Mouse (Mus musculus): ENCODE measurements around the gene Spint5. TPM values are rescaled to one million over a fixed set of nuclear protein-coding genes. Genes with fewer than 3 reads are reported as not detected.
"Not testable (repeated sequence)": the region's sequence is repeated elsewhere in the genome, so short reads cannot be mapped to it uniquely, and the experiment has no call there.

Spint5 gene
- polyA plus RNA-seq, 2 experiments = not detected

- H3K27me3 ChIP-seq (ENCODE audit: control insufficient read depth, insufficient read depth, low read length) = no peaks in the 10 kb centered on the region
- WGBS (ENCODE audit: insufficient replicate concordance) = 57% methylated on average over 5 of the region's 5 CpGs
- TF ChIP-seq CTCF (IDR thresholded peaks at IDR 0.05; ENCODE audit: low read depth) (no peak), EP300 (IDR thresholded peaks at IDR 0.05; ENCODE audit: low read depth) (no peak)
- H3K9ac ChIP-seq (replicated peaks) = no peak overlapping the region
- H3K4me3 ChIP-seq (ENCODE audit: insufficient read depth in 1 of 2, low read depth in 2 of 2, low read length in 2 of 2) = no peak overlapping the region
- H3K4me2 ChIP-seq (ENCODE audit: low read depth) = no peak overlapping the region
- ATAC-seq (ENCODE audit: insufficient read depth) (no peak), DNase-seq (ENCODE audit: low read depth in 3 of 3, low spot score in 3 of 3) (no peak)
- no peaks in the 10 kb centered on the region for H3K4me1 ChIP-seq (replicated peaks; ENCODE audit: control insufficient read depth in 2 of 2, insufficient read depth in 2 of 2, low read length in 1 of 2)
- H3K36me3 ChIP-seq (replicated peaks; ENCODE audit: control insufficient read depth, insufficient read depth, low read depth) = no peaks in the 10 kb centered on the region
- H3K9me3 ChIP-seq (ENCODE audit: control insufficient read depth, low read length) = no peaks in the 10 kb centered on the region
- H3K27ac ChIP-seq = no peak overlapping the region
These were observed 14.1 kb upstream of the Spint5 start for GRCm38 (mm10) chr2:164700959-164701358.

- no peaks in the 10 kb centered on the region for H3K9me3 ChIP-seq (ENCODE audit: control insufficient read depth, low read length)
- WGBS (ENCODE audit: insufficient replicate concordance) = 59% methylated on average over 5 of the region's 5 CpGs
- H3K9ac ChIP-seq (replicated peaks) = no peak overlapping the region
- ATAC-seq (ENCODE audit: insufficient read depth) = no peak
- H3K27me3 ChIP-seq (ENCODE audit: control insufficient read depth, insufficient read depth, low read length) = no peaks in the 10 kb centered on the region
- no peak overlapping the region for H3K4me2 ChIP-seq (ENCODE audit: low read depth)
- no peak overlapping the region for H3K4me3 ChIP-seq (ENCODE audit: insufficient read depth in 1 of 2, low read depth in 2 of 2, low read length in 2 of 2)
- H3K4me1 ChIP-seq (replicated peaks; ENCODE audit: control insufficient read depth in 2 of 2, insufficient read depth in 2 of 2, low read length in 1 of 2) = no peaks in the 10 kb centered on the region
- H3K36me3 ChIP-seq (replicated peaks; ENCODE audit: control insufficient read depth, insufficient read depth, low read depth) = no peaks in the 10 kb centered on the region
- no peak overlapping the region for H3K27ac ChIP-seq
- no peak for TF ChIP-seq EP300 (IDR thresholded peaks at IDR 0.05; ENCODE audit: low read depth)
- TF ChIP-seq CTCF (IDR thresholded peaks at IDR 0.05; ENCODE audit: low read depth) = no peak
- no peak for DNase-seq (ENCODE audit: low read depth in 3 of 3, low spot score in 3 of 3)
These were observed 13.3 kb upstream of the Spint5 start for GRCm38 (mm10) chr2:164701761-164702160.

GRCm38 (mm10) chr2:164704235-164704634 is 10.9 kb upstream of the Spint5 start:
- no peak for DNase-seq (ENCODE audit: low read depth in 3 of 3, low spot score in 3 of 3)

GRCm38 (mm10) chr2:164705328-164705727 is 9.8 kb upstream of the Spint5 start:
- no peak for ATAC-seq (ENCODE audit: insufficient read depth)
- no peak overlapping the region for H3K4me3 ChIP-seq (ENCODE audit: insufficient read depth in 1 of 2, low read depth in 2 of 2, low read length in 2 of 2)
- 73% methylated on average over 6 of the region's 6 CpGs for whole genome bisulfite sequencing (ENCODE audit: insufficient replicate concordance)
- H3K36me3 ChIP-seq (replicated peaks; ENCODE audit: control insufficient read depth, insufficient read depth, low read depth) = no peaks in the 10 kb centered on the region
- H3K27ac ChIP-seq = no peak overlapping the region
- no peaks in the 10 kb centered on the region for H3K4me1 ChIP-seq (replicated peaks; ENCODE audit: control insufficient read depth in 2 of 2, insufficient read depth in 2 of 2, low read length in 1 of 2)
- no peak overlapping the region for H3K4me2 ChIP-seq (ENCODE audit: low read depth)
- H3K27me3 ChIP-seq (ENCODE audit: control insufficient read depth, insufficient read depth, low read length) = no peaks in the 10 kb centered on the region
- H3K9ac ChIP-seq (replicated peaks) = no peak overlapping the region
- no peak for TF ChIP-seq CTCF (IDR thresholded peaks at IDR 0.05; ENCODE audit: low read depth)
- TF ChIP-seq EP300 (IDR thresholded peaks at IDR 0.05; ENCODE audit: low read depth) = no peak
- H3K9me3 ChIP-seq (ENCODE audit: control insufficient read depth, low read length) = no peaks in the 10 kb centered on the region
- DNase-seq (ENCODE audit: low read depth in 3 of 3, low spot score in 3 of 3) = no peak

More at GRCm38 (mm10) chr2:164704235-164704634, 10.9 kb upstream of the Spint5 start:
- H3K4me3 ChIP-seq (ENCODE audit: insufficient read depth in 1 of 2, low read depth in 2 of 2, low read length in 2 of 2) = no peak overlapping the region
- H3K27me3 ChIP-seq (ENCODE audit: control insufficient read depth, insufficient read depth, low read length) = no peaks in the 10 kb centered on the region
- H3K4me2 ChIP-seq (ENCODE audit: low read depth) = no peak overlapping the region
- no peak overlapping the region for H3K27ac ChIP-seq
- ATAC-seq (ENCODE audit: insufficient read depth) = no peak
- WGBS (ENCODE audit: insufficient replicate concordance) = 66% methylated on average over 5 of the region's 5 CpGs
- H3K9ac ChIP-seq (replicated peaks) = no peak overlapping the region
- no peaks in the 10 kb centered on the region for H3K36me3 ChIP-seq (replicated peaks; ENCODE audit: control insufficient read depth, insufficient read depth, low read depth)
- H3K4me1 ChIP-seq (replicated peaks; ENCODE audit: control insufficient read depth in 2 of 2, insufficient read depth in 2 of 2, low read length in 1 of 2) = no peaks in the 10 kb centered on the region
- TF ChIP-seq EP300 (IDR thresholded peaks at IDR 0.05; ENCODE audit: low read depth) = no peak
- no peak for TF ChIP-seq CTCF (IDR thresholded peaks at IDR 0.05; ENCODE audit: low read depth)
- H3K9me3 ChIP-seq (ENCODE audit: control insufficient read depth, low read length) = no peaks in the 10 kb centered on the region

- H3K36me3 ChIP-seq (replicated peaks; ENCODE audit: control insufficient read depth, insufficient read depth, low read depth) = no peaks in the 10 kb centered on the region
- no peaks in the 10 kb centered on the region for H3K4me1 ChIP-seq (replicated peaks; ENCODE audit: control insufficient read depth in 2 of 2, insufficient read depth in 2 of 2, low read length in 1 of 2)
- no peak overlapping the region for H3K4me3 ChIP-seq (ENCODE audit: insufficient read depth in 1 of 2, low read depth in 2 of 2, low read length in 2 of 2)
- H3K9me3 ChIP-seq (ENCODE audit: control insufficient read depth, low read length) = no peaks in the 10 kb centered on the region
- H3K4me2 ChIP-seq (ENCODE audit: low read depth) = no peak overlapping the region
- no peak for DNase-seq (ENCODE audit: low read depth in 3 of 3, low spot score in 3 of 3)
- WGBS (ENCODE audit: insufficient replicate concordance) = 70% methylated on average over 14 of the region's 14 CpGs
- no peak overlapping the region for H3K9ac ChIP-seq (replicated peaks)
- no peak for TF ChIP-seq CTCF (IDR thresholded peaks at IDR 0.05; ENCODE audit: low read depth)
- TF ChIP-seq EP300 (IDR thresholded peaks at IDR 0.05; ENCODE audit: low read depth) = no peak
- H3K27me3 ChIP-seq (ENCODE audit: control insufficient read depth, insufficient read depth, low read length) = no peaks in the 10 kb centered on the region
- ATAC-seq (ENCODE audit: insufficient read depth) = no peak
- H3K27ac ChIP-seq = no peak overlapping the region
These were observed 9.1 kb upstream of the Spint5 start for GRCm38 (mm10) chr2:164705991-164706390.

- H3K9ac ChIP-seq (replicated peaks); H3K4me1 ChIP-seq (replicated peaks; ENCODE audit: control insufficient read depth in 2 of 2, insufficient read depth in 2 of 2, low read length in 1 of 2); H3K36me3 ChIP-seq (replicated peaks; ENCODE audit: control insufficient read depth, insufficient read depth, low read depth); H3K4me3 ChIP-seq (ENCODE audit: insufficient read depth in 1 of 2, low read depth in 2 of 2, low read length in 2 of 2); ATAC-seq (ENCODE audit: insufficient read depth); DNase-seq (ENCODE audit: low read depth in 3 of 3, low spot score in 3 of 3); H3K27ac ChIP-seq; H3K9me3 ChIP-seq (ENCODE audit: control insufficient read depth, low read length); H3K27me3 ChIP-seq (ENCODE audit: control insufficient read depth, insufficient read depth, low read length); H3K4me2 ChIP-seq (ENCODE audit: low read depth): not testable (repeated sequence)
- 74% methylated on average over 21 of the region's 23 CpGs for WGBS (ENCODE audit: insufficient replicate concordance)
These were observed 1.2 kb downstream of the Spint5 start for GRCm38 (mm10) chr2:164716194-164716786.
